Mouse (Mus musculus) MEL (cell line): ENCODE data around the gene Lhfpl3. TPM values are rescaled to one million over a fixed set of nuclear protein-coding genes. Genes with fewer than 3 reads are reported as not detected.
A peak's percentile ranks its signal among the peaks of the same experiment; 100 is the strongest.

Source experiments
- DNase-seq: peaks from one replicate; pipeline ENCODE4 v3.0.0; 2011; ENCODE audit warnings: low read depth, low spot score
- H3K27ac ChIP-seq: 2 replicates; pipeline ENCODE4 v1.5.1; 2012; ENCODE audit warnings: low read depth, mild to moderate bottlenecking, control low read depth, low read length, moderate library complexity; ENCODE audit not compliant: control insufficient read depth
- H3K27me3 ChIP-seq, 2 experiments: fragments of 150-350 bp in 1 of 2; sonication (generic) in 1 of 2; 2 replicates each; pipeline ENCODE4 v1.6.1; 2012; ENCODE audit warnings: low read length in 2 of 2, mild to moderate bottlenecking in 2 of 2, improper control_type of control experiment in 1 of 2, moderate library complexity in 1 of 2; ENCODE audit not compliant: insufficient read depth in 2 of 2, control insufficient read depth in 1 of 2
- H3K36me3 ChIP-seq, 2 experiments: 2 replicates each; pipeline ENCODE4 v1.6.1; 2012 to 2014; ENCODE audit warnings: low read length in 2 of 2, improper control_type of control experiment in 1 of 2, inconsistent platforms in 1 of 2, mild to moderate bottlenecking in 1 of 2; ENCODE audit not compliant: insufficient read depth in 2 of 2, control insufficient read depth in 1 of 2
- H3K4me1 ChIP-seq, 2 experiments: fragments of 150-350 bp in 1 of 2; sonication (generic) in 1 of 2; 2 replicates each; pipeline ENCODE4 v1.6.1; 2012; ENCODE audit warnings: low read length in 2 of 2, improper control_type of control experiment in 1 of 2, mild to moderate bottlenecking in 1 of 2; ENCODE audit not compliant: insufficient read depth in 2 of 2, control insufficient read depth in 1 of 2
- H3K4me3 ChIP-seq, 2 experiments: fragments of 150-350 bp in 1 of 2; sonication (generic) in 1 of 2; 2 replicates each; pipeline ENCODE4 v1.5.1; 2012; ENCODE audit warnings: low read depth in 2 of 2, low read length in 2 of 2, mild to moderate bottlenecking in 2 of 2, moderate library complexity in 2 of 2, control low read depth in 1 of 2, improper control_type of control experiment in 1 of 2; ENCODE audit not compliant: control insufficient read depth in 1 of 2, insufficient read depth in 1 of 2
- H3K79me2 ChIP-seq: 2 replicates; pipeline ENCODE4 v1.6.1; 2012; ENCODE audit warnings: mild to moderate bottlenecking, low read length, moderate library complexity; ENCODE audit not compliant: control insufficient read depth, poor library complexity, insufficient read depth
- H3K9ac ChIP-seq: 2 replicates; pipeline ENCODE4 v1.6.1; 2012; ENCODE audit warnings: low read depth, mild to moderate bottlenecking, control low read depth, low read length, moderate library complexity; ENCODE audit not compliant: control insufficient read depth, poor library complexity, severe bottlenecking
- H3K9me3 ChIP-seq: fragments of 150-350 bp; sonication (generic); replicated peaks from 2 replicates; pipeline ENCODE4 v1.6.1; 2012; ENCODE audit warnings: mild to moderate bottlenecking, low read length, improper control_type of control experiment, moderate library complexity; ENCODE audit not compliant: insufficient read depth
- BHLHE40 ChIP-seq: IDR thresholded peaks from 2 replicates; pipeline ENCODE4 v1.6.1; 2012; ENCODE audit warnings: low read depth, mild to moderate bottlenecking, inconsistent platforms, low read length, improper control_type of control experiment, borderline replicate concordance
- CHD1 ChIP-seq: IDR thresholded peaks from 2 replicates; pipeline ENCODE4 v1.6.1; 2012; ENCODE audit warnings: low read depth, mild to moderate bottlenecking, inconsistent platforms, low read length, improper control_type of control experiment
- CHD2 ChIP-seq: IDR thresholded peaks from 2 replicates; pipeline ENCODE4 v1.6.1; 2011; ENCODE audit warnings: low read length, improper control_type of control experiment
- CTCF ChIP-seq, 3 experiments: IDR thresholded peaks in 2 of 3; conservative IDR thresholded peaks in 1 of 3; 2 replicates each; pipeline ENCODE4 v1.5.1; 2011 to 2012; ENCODE audit warnings: low read length in 3 of 3, low read depth in 2 of 3, mild to moderate bottlenecking in 2 of 3, improper control_type of control experiment in 1 of 3, inconsistent platforms in 1 of 3, mixed read lengths in 1 of 3, moderate library complexity in 1 of 3; ENCODE audit not compliant: control insufficient read depth in 1 of 3, insufficient read depth in 1 of 3, poor library complexity in 1 of 3, severe bottlenecking in 1 of 3
- E2F4 ChIP-seq: IDR thresholded peaks from 2 replicates; pipeline ENCODE4 v1.6.1; 2011; ENCODE audit warnings: low read depth, low read length, improper control_type of control experiment, borderline replicate concordance
- ELF1 ChIP-seq: IDR thresholded peaks from 2 replicates; pipeline ENCODE4 v1.6.1; 2014; ENCODE audit warnings: low read depth, mild to moderate bottlenecking, inconsistent platforms, low read length, improper control_type of control experiment, moderate library complexity
- EP300 ChIP-seq, 2 experiments: IDR thresholded peaks; 2 replicates each; pipeline ENCODE4 v1.6.1; 2011; ENCODE audit warnings: improper control_type of control experiment in 2 of 2, low read length in 2 of 2, low read depth in 1 of 2, mild to moderate bottlenecking in 1 of 2
- GABPA ChIP-seq: IDR thresholded peaks from 2 replicates; pipeline ENCODE4 v1.6.1; 2012; ENCODE audit warnings: low read depth, mild to moderate bottlenecking, inconsistent platforms, low read length, improper control_type of control experiment, moderate library complexity
- GATA1 ChIP-seq: IDR thresholded peaks from 2 replicates; pipeline ENCODE4 v1.6.1; 2011; ENCODE audit warnings: low read depth, low read length, improper control_type of control experiment
- HCFC1 ChIP-seq: IDR thresholded peaks from 2 replicates; pipeline ENCODE4 v1.6.1; 2012; ENCODE audit warnings: low read depth, mild to moderate bottlenecking, inconsistent platforms, low read length, improper control_type of control experiment, moderate library complexity
- KAT2A ChIP-seq: conservative IDR thresholded peaks from 2 replicates; pipeline ENCODE4 v1.6.1; 2012; ENCODE audit warnings: low read depth, low read length, improper control_type of control experiment, inconsistent platforms
- MAFK ChIP-seq: IDR thresholded peaks from 2 replicates; pipeline ENCODE4 v1.6.1; 2011; ENCODE audit warnings: low read depth, mild to moderate bottlenecking, low read length, improper control_type of control experiment, borderline replicate concordance
- MAZ ChIP-seq: IDR thresholded peaks from 2 replicates; pipeline ENCODE4 v1.6.1; 2012; ENCODE audit warnings: low read depth, mild to moderate bottlenecking, inconsistent platforms, low read length, improper control_type of control experiment
- MEF2A ChIP-seq: IDR thresholded peaks from 2 replicates; pipeline ENCODE4 v1.6.1; 2014; ENCODE audit warnings: low read depth, mild to moderate bottlenecking, inconsistent platforms, low read length, improper control_type of control experiment; ENCODE audit not compliant: poor library complexity, insufficient replicate concordance, severe bottlenecking; ENCODE audit errors: extremely low read depth
- MXI1 ChIP-seq: IDR thresholded peaks from 2 replicates; pipeline ENCODE4 v1.6.1; 2011; ENCODE audit warnings: mild to moderate bottlenecking, low read depth, low read length, improper control_type of control experiment
- MYB ChIP-seq: IDR thresholded peaks from 2 replicates; pipeline ENCODE4 v1.6.1; 2011; ENCODE audit warnings: mild to moderate bottlenecking, low read depth, low read length, improper control_type of control experiment
- MYC ChIP-seq: IDR thresholded peaks from 2 replicates; pipeline ENCODE4 v1.6.1; 2011; ENCODE audit warnings: low read depth, mild to moderate bottlenecking, low read length, improper control_type of control experiment, moderate library complexity
- NELFE ChIP-seq: IDR thresholded peaks from 2 replicates; pipeline ENCODE4 v1.6.1; 2011; ENCODE audit warnings: low read depth, low read length, improper control_type of control experiment
- NRF1 ChIP-seq: IDR thresholded peaks from 2 replicates; pipeline ENCODE4 v1.6.1; 2014; ENCODE audit warnings: low read depth, mild to moderate bottlenecking, inconsistent platforms, low read length, improper control_type of control experiment, moderate library complexity; ENCODE audit not compliant: poor library complexity, insufficient read depth, severe bottlenecking
- POLR2A ChIP-seq, 2 experiments: IDR thresholded peaks; 2 replicates each; pipeline ENCODE4 v1.6.1; 2011 to 2012; ENCODE audit warnings: low read length in 2 of 2, mild to moderate bottlenecking in 2 of 2, control low read depth in 1 of 2, improper control_type of control experiment in 1 of 2, low read depth in 1 of 2, moderate library complexity in 1 of 2; ENCODE audit not compliant: control insufficient read depth in 1 of 2, insufficient read depth in 1 of 2, poor library complexity in 1 of 2
- POLR2AphosphoS2 ChIP-seq: IDR thresholded peaks from 2 replicates; pipeline ENCODE4 v1.6.1; 2011; ENCODE audit warnings: low read length, improper control_type of control experiment
- RAD21 ChIP-seq: IDR thresholded peaks from 2 replicates; pipeline ENCODE4 v1.6.1; 2011; ENCODE audit warnings: mild to moderate bottlenecking, low read depth, low read length, improper control_type of control experiment
- RCOR1 ChIP-seq: IDR thresholded peaks from 2 replicates; pipeline ENCODE4 v1.6.1; 2012; ENCODE audit warnings: low read depth, mild to moderate bottlenecking, inconsistent platforms, low read length, improper control_type of control experiment
- SMC3 ChIP-seq: IDR thresholded peaks from 2 replicates; pipeline ENCODE4 v1.6.1; 2011; ENCODE audit warnings: low read depth, low read length, improper control_type of control experiment
- TAL1 ChIP-seq: IDR thresholded peaks from 2 replicates; pipeline ENCODE4 v1.6.1; 2012; ENCODE audit warnings: mild to moderate bottlenecking, inconsistent platforms, low read length, moderate library complexity, mixed read lengths
- UBTF ChIP-seq: IDR thresholded peaks from 2 replicates; pipeline ENCODE4 v1.6.1; 2012; ENCODE audit warnings: low read depth, mild to moderate bottlenecking, inconsistent platforms, low read length, improper control_type of control experiment, moderate library complexity, borderline replicate concordance; ENCODE audit not compliant: insufficient read depth
- USF2 ChIP-seq, 2 experiments: IDR thresholded peaks; 2 replicates each; pipeline ENCODE4 v1.6.1; 2011 to 2012; ENCODE audit warnings: improper control_type of control experiment in 2 of 2, low read length in 2 of 2, borderline replicate concordance in 1 of 2, inconsistent platforms in 1 of 2, low read depth in 1 of 2, mild to moderate bottlenecking in 1 of 2; ENCODE audit not compliant: insufficient read depth in 1 of 2
- ZC3H11A ChIP-seq: IDR thresholded peaks from 2 replicates; pipeline ENCODE4 v1.6.1; 2012; ENCODE audit warnings: low read depth, mild to moderate bottlenecking, inconsistent platforms, low read length, improper control_type of control experiment
- ZMIZ1 ChIP-seq: IDR thresholded peaks from 2 replicates; pipeline ENCODE4 v1.6.1; 2012; ENCODE audit warnings: low read depth, mild to moderate bottlenecking, inconsistent platforms, low read length, improper control_type of control experiment, moderate library complexity
- ZNF384 ChIP-seq: IDR thresholded peaks from 2 replicates; pipeline ENCODE4 v1.6.1; 2012; ENCODE audit warnings: low read depth, mild to moderate bottlenecking, inconsistent platforms, low read length, improper control_type of control experiment
- polyA plus RNA-seq, 2 experiments: library from polyadenylated mRNA; stranded (reverse) in 1 of 2; unstranded in 1 of 2; fragments of >175 nt in 1 of 2; fragments of >200 nt in 1 of 2; gene quantifications; 2 replicates each; pipeline versions ENCODE4 v1.2.1 to v1.2.4; 2012; ENCODE audit warnings: low replicate concordance in 2 of 2, low read depth in 1 of 2; ENCODE audit not compliant: insufficient read length in 2 of 2, insufficient read depth in 1 of 2, missing spikeins in 1 of 2
- total RNA-seq: library from RNA; depleted of rRNA; stranded (reverse); fragments of 300-350 nt; gene quantifications from 2 replicates; pipeline ENCODE4 v1.2.3, GENCODE M21; 2012

The Lhfpl3 gene
- total and polyA plus RNA-seq, 3 experiments: not detected

- no peaks in the 10 kb centered on the region for H3K9me3 ChIP-seq
- DNase-seq: peak; percentile 65
- H3K36me3 ChIP-seq: no peaks in the 10 kb centered on the region
- no peak overlapping the region for H3K27ac ChIP-seq
- peaks cover 0 to 2% of the 10 kb centered on the region in 2 experiments; a peak in 1 of 4 replicates for H3K27me3 ChIP-seq
- H3K4me3 ChIP-seq: no peak overlapping the region
- TF ChIP-seq ZNF384 (no peak), MAFK (no peak), GABPA (no peak), E2F4 (no peak), POLR2A (IDR thresholded peaks at IDR 0.05; ENCODE audit: control insufficient read depth in 1 of 2, insufficient read depth in 1 of 2, low read depth in 1 of 2, low read length in 2 of 2, poor library complexity in 1 of 2) (no peak), SMC3 (peak; percentile 65), CTCF (IDR thresholded peaks at IDR 0.05 in 2 of 3, conservative IDR thresholded peaks at IDR 0.05 in 1 of 3; ENCODE audit: control insufficient read depth in 1 of 3, insufficient read depth in 1 of 3, low read depth in 2 of 3, low read length in 3 of 3, poor library complexity in 1 of 3, severe bottlenecking in 1 of 3) (peak; percentile 71 to 79 (median 72)), USF2 (IDR thresholded peaks at IDR 0.05; ENCODE audit: borderline replicate concordance in 1 of 2, insufficient read depth in 1 of 2, low read depth in 1 of 2, low read length in 2 of 2) (no peak), POLR2AphosphoS2 (no peak), EP300 (IDR thresholded peaks at IDR 0.05; ENCODE audit: low read depth in 1 of 2, low read length in 2 of 2) (no peak), RAD21 (peak; percentile 58), MYB (no peak), ZC3H11A (peak; percentile 45; the same call in 1 of the 2 replicates), CHD1 (no peak), ZMIZ1 (no peak), CHD2 (no peak), GATA1 (no peak), UBTF (no peak), RCOR1 (no peak), MAZ (no peak)
- H3K9ac ChIP-seq: no peak overlapping the region
- no peaks in the 10 kb centered on the region for H3K4me1 ChIP-seq
- no peaks in the 10 kb centered on the region for H3K79me2 ChIP-seq
Observed at GRCm38 (mm10) chr5:23246974-23247373, 501.1 kb downstream of the Lhfpl3 start.

GRCm38 (mm10) chr5:23247784-23248183, 501.9 kb downstream of the Lhfpl3 start:
- peaks cover 0 to 2% of the 10 kb centered on the region in 2 experiments; a peak in 1 of 4 replicates for H3K27me3 ChIP-seq
- no peaks in the 10 kb centered on the region for H3K9me3 ChIP-seq
- no peak for DNase-seq
- no peaks in the 10 kb centered on the region for H3K4me1 ChIP-seq
- H3K27ac ChIP-seq: no peak overlapping the region
- H3K79me2 ChIP-seq: no peaks in the 10 kb centered on the region
- no peak overlapping the region for H3K4me3 ChIP-seq
- H3K9ac ChIP-seq: no peak overlapping the region
- TF ChIP-seq BHLHE40: no peak
- no peak for TF ChIP-seq ZC3H11A
- TF ChIP-seq CHD2: no peak
- TF ChIP-seq MAFK: no peak
- TF ChIP-seq RAD21: no peak
- TF ChIP-seq HCFC1: no peak
- TF ChIP-seq POLR2AphosphoS2: no peak
- TF ChIP-seq MXI1: no peak
- no peak for TF ChIP-seq ELF1
- no peak for TF ChIP-seq KAT2A
- no peak for TF ChIP-seq GATA1
- TF ChIP-seq CTCF (IDR thresholded peaks at IDR 0.05 in 2 of 3, conservative IDR thresholded peaks at IDR 0.05 in 1 of 3; ENCODE audit: control insufficient read depth in 1 of 3, insufficient read depth in 1 of 3, low read depth in 2 of 3, low read length in 3 of 3, poor library complexity in 1 of 3, severe bottlenecking in 1 of 3): no peak
- no peak for TF ChIP-seq USF2 (IDR thresholded peaks at IDR 0.05; ENCODE audit: borderline replicate concordance in 1 of 2, insufficient read depth in 1 of 2, low read depth in 1 of 2, low read length in 2 of 2)
- no peak for TF ChIP-seq MYC
- no peak for TF ChIP-seq NRF1
- no peak for TF ChIP-seq TAL1
- no peak for TF ChIP-seq MYB
- no peak for TF ChIP-seq ZNF384
- no peak for TF ChIP-seq NELFE
- no peak for TF ChIP-seq MEF2A
- H3K36me3 ChIP-seq: no peaks in the 10 kb centered on the region
